Mouse (Mus musculus) MEL (cell line): ENCODE data around the gene Gm20422. TPM values are rescaled to one million over a fixed set of nuclear protein-coding genes. Genes with fewer than 3 reads are reported as not detected.

ENCODE experiments used
- DNase-seq: peaks from one replicate; pipeline ENCODE4 v3.0.0; 2011; ENCODE audit warnings: low read depth, low spot score
- H3K27ac ChIP-seq: 2 replicates; pipeline ENCODE4 v1.5.1; 2012; ENCODE audit warnings: low read depth, mild to moderate bottlenecking, control low read depth, low read length, moderate library complexity; ENCODE audit not compliant: control insufficient read depth
- H3K27me3 ChIP-seq, 2 experiments: fragments of 150-350 bp in 1 of 2; sonication (generic) in 1 of 2; 2 replicates each; pipeline ENCODE4 v1.6.1; 2012; ENCODE audit warnings: low read length in 2 of 2, mild to moderate bottlenecking in 2 of 2, improper control_type of control experiment in 1 of 2, moderate library complexity in 1 of 2; ENCODE audit not compliant: insufficient read depth in 2 of 2, control insufficient read depth in 1 of 2
- H3K36me3 ChIP-seq, 2 experiments: 2 replicates each; pipeline ENCODE4 v1.6.1; 2012 to 2014; ENCODE audit warnings: low read length in 2 of 2, improper control_type of control experiment in 1 of 2, inconsistent platforms in 1 of 2, mild to moderate bottlenecking in 1 of 2; ENCODE audit not compliant: insufficient read depth in 2 of 2, control insufficient read depth in 1 of 2
- H3K4me1 ChIP-seq, 2 experiments: fragments of 150-350 bp in 1 of 2; sonication (generic) in 1 of 2; 2 replicates each; pipeline ENCODE4 v1.6.1; 2012; ENCODE audit warnings: low read length in 2 of 2, improper control_type of control experiment in 1 of 2, mild to moderate bottlenecking in 1 of 2; ENCODE audit not compliant: insufficient read depth in 2 of 2, control insufficient read depth in 1 of 2
- H3K4me3 ChIP-seq, 2 experiments: fragments of 150-350 bp in 1 of 2; sonication (generic) in 1 of 2; 2 replicates each; pipeline ENCODE4 v1.5.1; 2012; ENCODE audit warnings: low read depth in 2 of 2, low read length in 2 of 2, mild to moderate bottlenecking in 2 of 2, moderate library complexity in 2 of 2, control low read depth in 1 of 2, improper control_type of control experiment in 1 of 2; ENCODE audit not compliant: control insufficient read depth in 1 of 2, insufficient read depth in 1 of 2
- H3K79me2 ChIP-seq: 2 replicates; pipeline ENCODE4 v1.6.1; 2012; ENCODE audit warnings: mild to moderate bottlenecking, low read length, moderate library complexity; ENCODE audit not compliant: control insufficient read depth, poor library complexity, insufficient read depth
- H3K9ac ChIP-seq: 2 replicates; pipeline ENCODE4 v1.6.1; 2012; ENCODE audit warnings: low read depth, mild to moderate bottlenecking, control low read depth, low read length, moderate library complexity; ENCODE audit not compliant: control insufficient read depth, poor library complexity, severe bottlenecking
- H3K9me3 ChIP-seq: fragments of 150-350 bp; sonication (generic); replicated peaks from 2 replicates; pipeline ENCODE4 v1.6.1; 2012; ENCODE audit warnings: mild to moderate bottlenecking, low read length, improper control_type of control experiment, moderate library complexity; ENCODE audit not compliant: insufficient read depth
- CHD2 ChIP-seq: IDR thresholded peaks from 2 replicates; pipeline ENCODE4 v1.6.1; 2011; ENCODE audit warnings: low read length, improper control_type of control experiment
- ELF1 ChIP-seq: IDR thresholded peaks from 2 replicates; pipeline ENCODE4 v1.6.1; 2014; ENCODE audit warnings: low read depth, mild to moderate bottlenecking, inconsistent platforms, low read length, improper control_type of control experiment, moderate library complexity
- EP300 ChIP-seq, 2 experiments: IDR thresholded peaks; 2 replicates each; pipeline ENCODE4 v1.6.1; 2011; ENCODE audit warnings: improper control_type of control experiment in 2 of 2, low read length in 2 of 2, low read depth in 1 of 2, mild to moderate bottlenecking in 1 of 2
- ETS1 ChIP-seq: IDR thresholded peaks from 2 replicates; pipeline ENCODE4 v1.6.1; 2012; ENCODE audit warnings: low read depth, mild to moderate bottlenecking, inconsistent platforms, low read length, improper control_type of control experiment, moderate library complexity
- GATA1 ChIP-seq: IDR thresholded peaks from 2 replicates; pipeline ENCODE4 v1.6.1; 2011; ENCODE audit warnings: low read depth, low read length, improper control_type of control experiment
- JUND ChIP-seq: IDR thresholded peaks from 2 replicates; pipeline ENCODE4 v1.6.1; 2011; ENCODE audit warnings: low read depth, mild to moderate bottlenecking, improper control_type of control experiment, low read length
- MAFK ChIP-seq: IDR thresholded peaks from 2 replicates; pipeline ENCODE4 v1.6.1; 2011; ENCODE audit warnings: low read depth, mild to moderate bottlenecking, low read length, improper control_type of control experiment, borderline replicate concordance
- MAX ChIP-seq: IDR thresholded peaks from 2 replicates; pipeline ENCODE4 v1.6.1; 2011; ENCODE audit warnings: low read length, improper control_type of control experiment
- MEF2A ChIP-seq: IDR thresholded peaks from 2 replicates; pipeline ENCODE4 v1.6.1; 2014; ENCODE audit warnings: low read depth, mild to moderate bottlenecking, inconsistent platforms, low read length, improper control_type of control experiment; ENCODE audit not compliant: poor library complexity, insufficient replicate concordance, severe bottlenecking; ENCODE audit errors: extremely low read depth
- MXI1 ChIP-seq: IDR thresholded peaks from 2 replicates; pipeline ENCODE4 v1.6.1; 2011; ENCODE audit warnings: mild to moderate bottlenecking, low read depth, low read length, improper control_type of control experiment
- NELFE ChIP-seq: IDR thresholded peaks from 2 replicates; pipeline ENCODE4 v1.6.1; 2011; ENCODE audit warnings: low read depth, low read length, improper control_type of control experiment
- NRF1 ChIP-seq: IDR thresholded peaks from 2 replicates; pipeline ENCODE4 v1.6.1; 2014; ENCODE audit warnings: low read depth, mild to moderate bottlenecking, inconsistent platforms, low read length, improper control_type of control experiment, moderate library complexity; ENCODE audit not compliant: poor library complexity, insufficient read depth, severe bottlenecking
- POLR2A ChIP-seq, 2 experiments: IDR thresholded peaks; 2 replicates each; pipeline ENCODE4 v1.6.1; 2011 to 2012; ENCODE audit warnings: low read length in 2 of 2, mild to moderate bottlenecking in 2 of 2, control low read depth in 1 of 2, improper control_type of control experiment in 1 of 2, low read depth in 1 of 2, moderate library complexity in 1 of 2; ENCODE audit not compliant: control insufficient read depth in 1 of 2, insufficient read depth in 1 of 2, poor library complexity in 1 of 2
- POLR2AphosphoS2 ChIP-seq: IDR thresholded peaks from 2 replicates; pipeline ENCODE4 v1.6.1; 2011; ENCODE audit warnings: low read length, improper control_type of control experiment
- POLR2AphosphoS5 ChIP-seq: IDR thresholded peaks from 2 replicates; pipeline ENCODE4 v1.6.1; 2012; ENCODE audit warnings: low read depth, borderline replicate concordance, mild to moderate bottlenecking, inconsistent platforms, low read length, moderate library complexity, mixed read lengths
- RAD21 ChIP-seq: IDR thresholded peaks from 2 replicates; pipeline ENCODE4 v1.6.1; 2011; ENCODE audit warnings: mild to moderate bottlenecking, low read depth, low read length, improper control_type of control experiment
- SIN3A ChIP-seq: IDR thresholded peaks from 2 replicates; pipeline ENCODE4 v1.6.1; 2012; ENCODE audit warnings: low read length, improper control_type of control experiment, inconsistent platforms
- TAL1 ChIP-seq: IDR thresholded peaks from 2 replicates; pipeline ENCODE4 v1.6.1; 2012; ENCODE audit warnings: mild to moderate bottlenecking, inconsistent platforms, low read length, moderate library complexity, mixed read lengths
- TBP ChIP-seq: IDR thresholded peaks from 2 replicates; pipeline ENCODE4 v1.8.0; 2011; ENCODE audit warnings: low read depth, low read length, improper control_type of control experiment
- TCF12 ChIP-seq: IDR thresholded peaks from 2 replicates; pipeline ENCODE4 v1.6.1; 2014; ENCODE audit warnings: low read depth, mild to moderate bottlenecking, inconsistent platforms, low read length, improper control_type of control experiment, moderate library complexity
- USF2 ChIP-seq, 2 experiments: IDR thresholded peaks; 2 replicates each; pipeline ENCODE4 v1.6.1; 2011 to 2012; ENCODE audit warnings: improper control_type of control experiment in 2 of 2, low read length in 2 of 2, borderline replicate concordance in 1 of 2, inconsistent platforms in 1 of 2, low read depth in 1 of 2, mild to moderate bottlenecking in 1 of 2; ENCODE audit not compliant: insufficient read depth in 1 of 2
- ZC3H11A ChIP-seq: IDR thresholded peaks from 2 replicates; pipeline ENCODE4 v1.6.1; 2012; ENCODE audit warnings: low read depth, mild to moderate bottlenecking, inconsistent platforms, low read length, improper control_type of control experiment
- ZMIZ1 ChIP-seq: IDR thresholded peaks from 2 replicates; pipeline ENCODE4 v1.6.1; 2012; ENCODE audit warnings: low read depth, mild to moderate bottlenecking, inconsistent platforms, low read length, improper control_type of control experiment, moderate library complexity
- ZNF384 ChIP-seq: IDR thresholded peaks from 2 replicates; pipeline ENCODE4 v1.6.1; 2012; ENCODE audit warnings: low read depth, mild to moderate bottlenecking, inconsistent platforms, low read length, improper control_type of control experiment
- polyA plus RNA-seq, 2 experiments: library from polyadenylated mRNA; stranded (reverse) in 1 of 2; unstranded in 1 of 2; fragments of >175 nt in 1 of 2; fragments of >200 nt in 1 of 2; gene quantifications; 2 replicates each; pipeline versions ENCODE4 v1.2.1 to v1.2.4; 2012; ENCODE audit warnings: low replicate concordance in 2 of 2, low read depth in 1 of 2; ENCODE audit not compliant: insufficient read length in 2 of 2, insufficient read depth in 1 of 2, missing spikeins in 1 of 2
- total RNA-seq: library from RNA; depleted of rRNA; stranded (reverse); fragments of 300-350 nt; gene quantifications from 2 replicates; pipeline ENCODE4 v1.2.3, GENCODE M21; 2012

Gm20422 gene
- total and polyA plus RNA-seq, 3 experiments, result not detected

- H3K9me3 ChIP-seq, result no peaks in the 10 kb centered on the region
- peaks cover 30% of the 10 kb centered on the region for H3K79me2 ChIP-seq
- H3K27ac ChIP-seq, result no peak overlapping the region
- H3K27me3 ChIP-seq, result no peaks in the 10 kb centered on the region
- H3K4me1 ChIP-seq, result peaks cover 4 to 15% of the 10 kb centered on the region in 2 experiments
- peak overlapping the region; percentile 93; the same call in 1 of the 2 replicates for H3K9ac ChIP-seq
- 0 out of 4 replicates have a peak overlapping the region, but pooled peaks of 1 of the 2 experiments have one; percentile 67 for H3K4me3 ChIP-seq
- H3K36me3 ChIP-seq, result peaks cover 0 to 14% of the 10 kb centered on the region in 2 experiments; a peak in 2 of 4 replicates
- TF ChIP-seq NELFE (no peak), TAL1 (peak; percentile 43), ZC3H11A (no peak), ETS1 (no peak), SIN3A (no peak), ZNF384 (no peak), USF2 (IDR thresholded peaks at IDR 0.05; ENCODE audit: borderline replicate concordance in 1 of 2, insufficient read depth in 1 of 2, low read depth in 1 of 2, low read length in 2 of 2) (no peak)
- peak; percentile 27 for DNase-seq
Observed at GRCm38 (mm10) chr8:69789105-69789504, 14.4 kb upstream of the Gm20422 start.

GRCm38 (mm10) chr8:69777111-69777510 lies 2.4 kb upstream of the Gm20422 start:
- H3K9ac ChIP-seq, result no peak overlapping the region

GRCm38 (mm10) chr8:69775149-69775534 lies 456 bp upstream of the Gm20422 start:
- H3K27ac ChIP-seq, result peak overlapping the region; percentile 29; the same call in 1 of the 2 replicates

More at GRCm38 (mm10) chr8:69777111-69777510, 2.4 kb upstream of the Gm20422 start:
- H3K4me1 ChIP-seq, result peaks cover 7 to 10% of the 10 kb centered on the region in 2 experiments; a peak in 3 of 4 replicates
- no peaks in the 10 kb centered on the region for H3K27me3 ChIP-seq
- no peak overlapping the region for H3K27ac ChIP-seq
- H3K9me3 ChIP-seq, result no peaks in the 10 kb centered on the region
- no peak overlapping the region for H3K4me3 ChIP-seq
- peaks cover 16% of the 10 kb centered on the region for H3K79me2 ChIP-seq
- H3K36me3 ChIP-seq, result peaks cover 0 to 14% of the 10 kb centered on the region in 2 experiments; a peak in 2 of 4 replicates
- TF ChIP-seq GATA1, result no peak
- no peak for TF ChIP-seq MEF2A
- TF ChIP-seq NRF1, result no peak
- TF ChIP-seq NELFE, result no peak
- no peak for TF ChIP-seq ZNF384
- TF ChIP-seq JUND, result no peak
- no peak for TF ChIP-seq EP300 (IDR thresholded peaks at IDR 0.05; ENCODE audit: low read depth in 1 of 2, low read length in 2 of 2)
- TF ChIP-seq RAD21, result no peak
- no peak for TF ChIP-seq POLR2AphosphoS5
- no peak for TF ChIP-seq SIN3A
- TF ChIP-seq POLR2A (IDR thresholded peaks at IDR 0.05; ENCODE audit: control insufficient read depth in 1 of 2, insufficient read depth in 1 of 2, low read depth in 1 of 2, low read length in 2 of 2, poor library complexity in 1 of 2), result no peak
- TF ChIP-seq ZMIZ1, result no peak
- no peak for TF ChIP-seq TCF12
- TF ChIP-seq ELF1, result no peak
- TF ChIP-seq ZC3H11A, result no peak
- TF ChIP-seq ETS1, result no peak
- DNase-seq, result no peak

More at GRCm38 (mm10) chr8:69775149-69775534, 456 bp upstream of the Gm20422 start:
- H3K9ac ChIP-seq, result peak overlapping the region; percentile 3
- peaks cover 7 to 10% of the 10 kb centered on the region in 2 experiments; a peak in 3 of 4 replicates for H3K4me1 ChIP-seq
- TF ChIP-seq ZNF384 (no peak), MAX (0 out of 2 replicates have a peak, but pooled peaks have one; percentile 3), CHD2 (no peak), TCF12 (no peak), TAL1 (no peak), MAFK (no peak), TBP (no peak; the same call in 1 of the 2 replicates), MXI1 (peak; percentile 23; the same call in 1 of the 2 replicates), POLR2AphosphoS2 (no peak)
- peaks cover 23% of the 10 kb centered on the region for H3K79me2 ChIP-seq
- peak overlapping the region; percentile 15 to 18 for H3K4me3 ChIP-seq
- no peaks in the 10 kb centered on the region for H3K27me3 ChIP-seq
- H3K9me3 ChIP-seq, result no peaks in the 10 kb centered on the region
- no peak for DNase-seq
- peaks cover 0 to 14% of the 10 kb centered on the region in 2 experiments; a peak in 2 of 4 replicates for H3K36me3 ChIP-seq
